Mouse (Mus musculus): Measurements from ENCODE around the gene Rhbdd1.

Gene Rhbdd1

DNA sequence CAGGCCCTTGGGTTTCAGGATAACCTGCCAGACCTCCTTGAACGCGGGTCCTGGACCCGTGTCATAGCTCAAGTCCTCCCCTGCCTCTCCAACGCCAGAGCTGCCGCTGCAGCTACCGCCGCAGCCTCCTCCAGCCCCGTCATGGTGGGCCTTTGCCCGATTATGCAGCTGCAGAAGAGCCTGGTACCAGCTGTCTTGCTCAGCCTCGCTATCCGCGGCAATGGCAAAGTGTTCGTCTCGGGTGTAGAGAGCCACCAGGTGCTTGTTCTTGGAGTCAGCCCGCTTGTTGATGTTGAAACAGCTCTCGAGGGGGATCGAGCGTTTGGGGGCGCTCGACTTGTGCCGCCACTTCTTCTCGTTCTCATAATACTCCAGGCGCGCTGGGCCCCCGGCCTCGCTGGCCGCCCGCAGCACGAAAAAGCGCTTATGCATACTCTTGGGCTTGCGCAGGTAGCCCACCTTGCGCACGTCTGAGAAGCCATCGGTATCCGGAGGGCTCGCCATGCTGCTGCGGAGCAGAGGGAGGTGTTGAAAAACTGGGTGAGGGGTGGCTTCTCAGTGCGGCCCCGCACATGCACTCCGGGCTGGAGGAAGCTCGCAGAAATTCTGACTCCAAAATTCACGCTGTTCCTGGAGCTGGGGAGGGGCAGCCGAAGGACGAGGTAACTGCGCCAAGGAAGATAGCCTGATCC, 26.1 kb upstream of the Rhbdd1 start:
- in situ Hi-C loops (cut with MboI; ENCODE audit: unreplicated experiment in 2 of 2) = loop anchor here (5.0 to 25.0 kb wide), 9 partner anchors 148 to 1553 kb away; no protein-coding TSS in a partner anchor

DNA sequence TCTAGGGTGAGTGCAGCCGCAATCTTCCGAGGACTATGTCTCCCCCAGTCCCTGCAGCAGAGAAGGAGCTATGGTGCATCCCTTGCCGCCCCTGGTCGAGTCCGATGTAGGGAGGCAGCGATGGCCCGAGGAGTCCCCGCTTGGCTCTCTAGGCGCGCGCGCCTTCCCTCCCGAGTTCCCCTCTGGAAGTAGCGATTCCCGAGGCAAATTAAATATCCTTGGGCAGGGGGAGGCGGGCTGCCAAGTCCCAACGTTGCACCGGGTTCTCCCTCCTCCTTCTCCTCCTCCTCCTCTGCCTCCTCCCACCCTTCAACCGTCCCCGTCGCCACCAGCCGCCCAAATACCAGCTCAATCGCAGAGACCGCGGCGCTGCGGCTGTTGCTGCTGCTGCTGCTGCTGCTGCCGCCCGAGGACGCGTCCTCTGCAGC, 25.5 kb upstream of the Rhbdd1 start:
- in situ Hi-C loops (cut with MboI; ENCODE audit: unreplicated experiment in 2 of 2) = loop anchor here (5.0 to 25.0 kb wide), 7 partner anchors 184 to 1553 kb away; no protein-coding TSS in a partner anchor

DNA sequence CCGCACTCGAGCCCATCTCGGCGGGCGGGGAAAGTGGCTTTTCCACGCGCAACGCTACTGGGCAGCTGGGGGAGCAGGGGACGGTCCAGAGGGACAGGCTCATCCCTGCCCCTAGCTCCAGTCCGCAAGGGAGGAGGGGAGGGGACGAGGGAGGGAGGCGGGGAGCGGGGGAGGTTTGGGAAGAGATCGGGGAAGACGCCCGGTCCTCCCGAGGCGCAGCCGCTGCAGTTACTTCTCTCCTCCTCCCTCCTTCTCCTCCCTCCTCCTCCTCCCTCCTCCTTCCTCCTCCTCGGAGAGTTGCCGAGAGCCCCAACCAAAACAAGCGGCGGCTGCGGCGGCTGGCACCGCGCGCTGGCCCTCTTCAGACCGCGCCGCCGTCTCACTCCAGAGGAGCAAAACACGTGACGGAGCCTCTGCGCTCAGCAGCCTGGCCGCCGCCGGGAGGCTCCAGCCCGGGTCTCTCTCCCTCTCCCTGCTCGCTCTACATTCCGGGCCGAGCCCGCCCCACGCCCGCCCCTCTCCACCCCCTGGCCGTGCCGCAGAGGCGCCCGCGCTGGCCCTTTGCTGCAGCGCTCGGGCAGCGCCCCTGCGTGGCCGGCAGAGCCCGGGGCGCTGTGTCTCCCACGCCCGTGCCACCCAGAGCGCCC, 25.0 kb upstream of the Rhbdd1 start, which contains the start of gene Irs1:
Gene Irs1, minus strand, starts transcription at position 266 of the 647 bp plus-strand sequence.
- in situ Hi-C loops (cut with MboI; ENCODE audit: unreplicated experiment in 2 of 2) = loop anchor here (5.0 to 25.0 kb wide), 7 partner anchors 184 to 1554 kb away; no protein-coding TSS in a partner anchor

DNA sequence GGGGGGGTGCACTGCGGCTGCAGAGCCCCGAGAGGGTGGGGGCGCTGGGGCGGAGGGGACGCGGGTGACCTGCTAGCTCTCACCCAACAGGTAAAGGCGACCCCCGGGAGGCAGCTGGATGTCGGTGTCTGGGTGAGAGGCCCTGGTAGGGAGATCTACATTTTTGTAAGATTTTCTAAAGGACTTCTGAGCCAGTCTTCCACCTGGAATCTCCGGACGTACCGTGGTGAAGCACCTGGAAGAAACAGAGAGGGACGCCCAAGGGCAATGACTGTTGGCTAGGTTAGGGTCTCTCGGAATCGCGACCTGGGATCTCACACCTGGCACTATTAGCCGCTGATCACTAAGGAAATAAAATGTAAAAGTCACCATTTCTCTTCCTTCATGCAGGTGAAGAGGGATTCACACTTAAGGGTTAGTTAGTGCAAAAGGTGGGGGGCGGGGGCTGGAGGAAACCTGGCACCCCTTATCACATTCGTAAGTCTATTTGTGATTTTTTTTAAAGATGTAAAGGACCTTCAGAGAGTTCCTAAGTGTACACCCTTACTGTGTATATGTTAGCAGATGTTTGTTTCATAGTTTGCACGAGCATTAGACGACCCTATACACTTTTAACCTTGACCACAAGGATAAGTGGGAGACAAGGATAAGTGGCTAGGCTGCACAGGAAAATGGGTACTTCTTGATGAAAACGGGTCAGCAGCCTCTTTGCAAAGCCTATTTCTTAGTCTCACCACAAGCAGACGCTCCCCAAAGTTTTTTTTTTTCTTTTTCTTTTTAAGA, 24.1 kb upstream of the Rhbdd1 start:
- in situ Hi-C loops (cut with MboI; ENCODE audit: unreplicated experiment in 2 of 2) = loop anchor here (5.0 to 25.0 kb wide), 7 partner anchors 183 to 1555 kb away; no protein-coding TSS in a partner anchor

DNA sequence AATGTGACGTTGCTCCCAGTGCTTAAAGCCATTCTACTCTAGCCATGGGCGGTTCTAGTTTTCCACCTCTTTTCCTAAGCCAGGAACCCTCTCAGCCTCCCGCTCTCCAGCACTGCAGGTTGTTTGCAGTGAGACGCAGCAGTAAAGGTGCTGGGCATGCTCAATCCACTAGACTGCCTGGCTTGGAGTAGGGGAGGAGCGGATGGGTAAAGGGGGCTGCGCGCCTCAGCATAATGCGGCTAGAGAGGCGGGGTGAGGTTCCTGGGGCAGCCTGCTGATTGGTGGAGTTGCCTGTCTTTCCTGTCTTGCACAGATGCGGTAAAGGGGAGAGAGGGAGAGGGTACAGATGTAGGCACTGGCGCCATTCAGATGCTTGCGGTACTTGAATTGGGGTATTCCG, 23.5 kb upstream of the Rhbdd1 start:
- in situ Hi-C loops (cut with MboI; ENCODE audit: unreplicated experiment in 2 of 2) = loop anchor here (5.0 to 25.0 kb wide), 7 partner anchors 182 to 1555 kb away; no protein-coding TSS in a partner anchor

DNA sequence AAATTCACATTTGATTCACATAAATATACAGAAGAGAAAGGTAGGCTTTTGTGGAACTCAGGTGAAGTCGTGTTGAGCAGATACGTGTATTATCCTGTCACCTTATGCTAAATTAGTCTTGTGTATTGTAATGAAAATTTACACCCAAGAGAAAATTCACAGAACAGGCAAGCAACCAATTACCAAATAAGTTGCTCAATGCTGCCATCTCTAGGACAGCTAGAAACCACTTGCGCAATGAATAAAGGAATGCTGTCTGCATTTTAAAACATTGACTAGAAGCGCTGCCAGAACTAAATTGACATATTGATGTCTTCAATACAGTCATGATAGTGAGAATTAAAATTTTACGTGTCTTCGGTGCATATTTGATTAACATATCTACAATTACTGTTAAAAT, 22.1 kb upstream of the Rhbdd1 start:
- in situ Hi-C loops (cut with MboI; ENCODE audit: unreplicated experiment in 2 of 2) = loop anchor here (5.0 to 25.0 kb wide), 7 partner anchors 181 to 1557 kb away; no protein-coding TSS in a partner anchor

DNA sequence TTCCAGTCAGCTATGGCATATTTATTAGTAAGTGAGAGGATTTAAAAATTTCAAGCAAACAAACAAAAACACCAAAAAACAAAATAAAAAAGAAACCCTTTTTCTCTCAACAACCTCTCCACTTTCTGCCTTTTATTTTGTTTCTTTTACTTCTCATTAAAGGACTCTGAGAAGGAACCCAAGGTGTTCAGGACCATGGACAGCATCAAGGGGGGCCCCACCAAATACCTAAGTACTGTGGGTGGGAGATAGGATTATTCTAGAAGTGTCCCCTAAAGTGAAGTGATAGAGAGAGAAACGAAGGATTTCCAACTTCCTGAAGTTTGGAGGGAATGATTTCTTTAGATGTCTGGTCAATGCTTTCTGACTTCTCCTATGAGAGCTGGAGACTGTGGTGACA, 17.7 kb upstream of the Rhbdd1 start:
- in situ Hi-C loops (cut with MboI; ENCODE audit: unreplicated experiment in 2 of 2) = loop anchor here (5.0 to 25.0 kb wide), 5 partner anchors 176 to 1561 kb away; no protein-coding TSS in a partner anchor

DNA sequence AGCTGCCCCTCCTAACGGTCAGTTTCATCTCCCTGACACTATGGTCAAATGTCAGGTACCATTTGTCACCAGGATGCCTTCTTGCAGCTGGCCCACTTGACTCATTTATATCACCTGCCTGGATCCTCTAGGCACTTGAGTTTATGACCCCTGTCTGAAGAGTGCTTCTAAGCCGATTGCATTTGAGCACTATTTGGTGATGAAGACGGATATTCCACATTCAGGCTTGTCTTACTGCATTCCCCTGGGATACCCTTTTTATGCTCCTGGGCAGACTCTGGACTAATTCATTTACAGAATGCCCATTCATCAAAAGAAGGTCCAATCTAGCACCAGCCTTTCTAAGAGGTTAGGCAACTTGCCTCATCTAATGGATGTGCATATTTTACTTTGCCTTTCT, 11.8 kb upstream of the Rhbdd1 start:
- in situ Hi-C loops (cut with MboI; ENCODE audit: unreplicated experiment in 2 of 2) = loop anchor here in 1 of 2 experiments (25.0 kb wide), 1 partner anchor 433 kb away; no protein-coding TSS in a partner anchor

DNA sequence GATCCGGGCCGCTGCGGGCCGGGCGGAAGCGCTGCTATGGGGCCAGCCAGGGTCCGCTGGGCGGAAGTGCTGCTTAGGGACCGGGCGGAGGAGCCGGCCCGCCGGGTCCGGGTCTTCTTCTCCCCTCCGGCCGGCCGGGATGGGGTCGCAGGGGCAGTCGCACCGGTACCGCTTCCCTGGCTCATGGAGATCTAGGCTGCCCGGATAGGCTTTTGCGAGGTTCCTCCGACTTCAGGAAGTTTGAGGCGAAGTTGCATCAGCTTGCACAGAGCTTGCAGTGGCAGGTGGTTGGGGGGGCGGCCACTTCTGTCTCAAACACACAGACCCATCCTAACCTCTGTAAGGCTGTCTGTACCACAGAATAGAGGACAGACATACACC, 484 bp downstream of the Rhbdd1 start:
- in situ Hi-C loops (cut with MboI; ENCODE audit: unreplicated experiment in 2 of 2) = loop anchor here in 1 of 2 experiments (25.0 kb wide), 1 partner anchor 421 kb away; no protein-coding TSS in a partner anchor

DNA sequence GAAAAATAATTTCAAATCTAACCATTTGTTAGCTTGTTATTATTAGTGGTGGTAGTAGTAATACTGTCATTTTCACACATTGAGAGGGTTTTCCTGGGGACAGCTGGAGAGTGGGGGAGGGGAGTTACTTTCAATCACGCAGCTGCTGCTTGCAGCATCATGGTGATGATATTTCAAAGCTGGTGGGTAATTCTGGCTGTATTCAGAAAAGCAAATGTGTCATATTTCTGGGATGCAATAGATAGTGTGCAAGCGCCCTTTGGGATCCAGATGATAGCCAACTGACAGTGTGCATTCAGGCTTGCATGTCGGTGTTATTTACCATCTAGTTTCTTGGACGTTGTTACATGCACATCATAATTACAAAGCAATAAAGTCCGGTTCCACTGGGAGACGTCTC, 4.2 kb downstream of the Rhbdd1 start:
- in situ Hi-C loops (cut with MboI; ENCODE audit: unreplicated experiment in 2 of 2) = loop anchor here in 1 of 2 experiments (25.0 kb wide), 1 partner anchor 417 kb away; no protein-coding TSS in a partner anchor

DNA sequence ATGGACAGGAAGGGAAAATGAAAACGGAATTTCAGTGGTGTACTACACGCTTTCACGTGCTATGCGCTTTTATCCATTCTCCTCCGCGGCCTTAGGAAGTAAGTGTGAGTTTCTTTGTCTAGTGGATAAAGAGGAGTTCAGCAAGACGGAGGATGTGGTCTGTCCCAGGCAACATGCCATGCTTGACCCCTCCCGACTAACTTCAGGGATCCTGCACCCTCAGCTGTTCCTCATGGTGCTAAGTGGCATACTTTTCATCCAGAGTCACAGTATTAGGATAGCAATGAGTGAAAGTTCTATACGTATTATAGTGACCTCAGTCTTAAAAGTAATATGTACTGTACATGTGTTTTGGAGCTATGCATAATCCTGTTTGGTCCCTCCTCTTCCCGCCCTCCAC, 4.6 kb downstream of the Rhbdd1 start:
- in situ Hi-C loops (cut with MboI; ENCODE audit: unreplicated experiment in 2 of 2) = loop anchor here in 1 of 2 experiments (25.0 kb wide), 1 partner anchor 416 kb away; no protein-coding TSS in a partner anchor

DNA sequence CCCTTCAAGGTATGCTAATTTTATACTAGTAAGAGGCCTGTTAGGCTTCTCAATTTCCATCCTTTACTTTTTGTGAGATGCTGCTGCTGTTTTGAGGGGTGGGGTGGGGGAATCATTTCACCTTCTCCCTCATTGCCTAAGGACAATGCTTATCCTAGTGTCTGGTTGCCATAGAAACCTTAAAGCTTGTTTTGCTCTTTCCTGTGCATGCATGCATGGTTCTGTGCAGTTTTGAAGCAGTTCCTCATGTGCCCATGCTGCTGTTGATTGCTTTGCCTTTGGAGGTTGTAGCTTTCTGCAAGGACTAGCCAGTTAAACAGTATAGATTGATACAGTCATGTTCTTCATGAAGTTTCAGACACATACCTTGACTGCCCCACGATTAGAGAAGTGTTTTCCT, 5.2 kb downstream of the Rhbdd1 start:
- in situ Hi-C loops (cut with MboI; ENCODE audit: unreplicated experiment in 2 of 2) = loop anchor here in 1 of 2 experiments (25.0 kb wide), 1 partner anchor 416 kb away; no protein-coding TSS in a partner anchor

DNA sequence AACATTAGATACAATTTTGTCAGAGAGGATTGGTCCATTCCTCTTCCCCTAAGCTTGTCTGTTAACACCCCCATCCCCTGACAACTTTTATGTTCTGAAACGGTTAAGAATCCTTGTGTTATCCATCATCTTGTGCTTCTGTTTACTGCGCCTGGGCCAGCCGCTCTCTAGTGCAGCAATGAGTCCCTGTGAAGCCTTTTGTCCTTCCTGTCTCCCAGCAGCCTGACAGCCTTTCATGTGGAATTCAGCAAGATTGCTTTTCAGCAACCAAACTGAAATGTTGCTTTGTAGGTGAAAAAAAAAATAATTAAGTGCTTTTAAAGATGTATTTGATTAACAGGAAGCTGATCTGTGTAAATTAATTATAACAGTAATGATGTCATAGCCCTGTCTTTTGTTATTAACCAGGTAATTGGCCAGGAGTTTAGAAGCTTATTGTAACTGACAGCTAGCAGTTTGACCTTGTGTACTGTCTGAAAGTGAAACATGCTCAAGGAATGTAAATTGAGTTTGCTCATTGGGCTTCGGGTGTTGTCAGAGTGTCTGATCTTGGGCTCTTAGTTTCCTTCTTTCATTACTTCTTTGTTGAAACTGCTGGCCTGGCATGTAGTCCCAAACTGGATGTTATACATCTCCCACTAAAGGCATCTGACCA, 8.0 kb downstream of the Rhbdd1 start:
- in situ Hi-C loops (cut with MboI; ENCODE audit: unreplicated experiment in 2 of 2) = loop anchor here in 1 of 2 experiments (25.0 kb wide), 1 partner anchor 413 kb away; no protein-coding TSS in a partner anchor

DNA sequence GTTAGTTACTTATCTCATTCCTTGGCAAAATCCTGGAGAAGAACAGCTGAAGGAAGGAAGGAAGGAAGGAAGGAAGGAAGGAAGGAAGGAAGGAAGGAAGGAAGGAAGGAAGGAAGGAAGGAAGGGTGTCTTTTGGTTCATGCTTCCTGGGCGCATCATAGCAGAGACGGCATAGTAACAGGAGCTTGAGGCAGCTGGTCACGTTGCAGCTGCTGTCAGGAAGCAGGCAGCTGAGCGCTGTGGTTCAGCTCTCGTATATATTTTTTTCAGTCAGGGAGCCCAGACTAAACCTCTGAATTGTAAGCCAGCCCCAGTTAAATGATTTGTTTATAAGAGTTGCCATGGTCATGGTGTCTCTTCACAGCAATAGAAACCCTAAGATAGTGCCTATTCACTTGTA, 9.9 kb downstream of the Rhbdd1 start:
- in situ Hi-C loops (cut with MboI; ENCODE audit: unreplicated experiment in 2 of 2) = no loop called here

DNA sequence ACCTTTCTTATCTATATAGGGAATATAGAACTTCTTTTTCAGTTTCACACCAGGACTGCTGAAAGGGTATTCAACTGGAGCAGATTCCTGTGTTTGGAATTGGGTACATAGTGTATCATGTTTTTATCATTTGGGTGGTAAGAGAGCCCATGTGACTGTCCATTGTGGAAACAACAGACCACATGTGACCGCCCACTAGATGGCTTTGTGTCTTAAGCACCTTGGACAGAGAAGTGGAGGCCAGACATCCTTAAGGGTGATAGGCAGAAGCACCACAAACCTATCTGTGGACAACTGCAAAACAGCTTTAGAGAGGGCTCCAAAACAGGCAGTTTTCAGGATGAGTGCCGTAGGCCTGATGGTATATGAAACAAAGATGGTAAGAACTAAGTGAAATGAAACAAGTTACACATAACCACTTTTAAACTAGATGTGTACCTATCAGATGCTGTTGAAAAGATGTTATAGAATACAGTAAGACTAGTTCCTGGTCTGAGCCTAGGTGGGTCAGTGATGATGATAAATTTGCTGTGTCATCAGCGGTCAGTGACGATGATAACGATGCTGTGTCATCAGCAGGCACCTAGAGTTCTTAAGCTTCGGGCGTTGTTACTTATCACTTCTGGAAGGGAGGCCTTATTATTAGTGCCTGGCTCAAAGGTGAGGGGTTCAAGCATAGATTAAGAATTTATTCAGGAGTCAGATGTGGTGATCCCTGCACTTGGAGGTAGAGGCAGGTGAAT, 12.0 kb downstream of the Rhbdd1 start:
- in situ Hi-C loops (cut with MboI; ENCODE audit: unreplicated experiment in 2 of 2) = no loop called here

DNA sequence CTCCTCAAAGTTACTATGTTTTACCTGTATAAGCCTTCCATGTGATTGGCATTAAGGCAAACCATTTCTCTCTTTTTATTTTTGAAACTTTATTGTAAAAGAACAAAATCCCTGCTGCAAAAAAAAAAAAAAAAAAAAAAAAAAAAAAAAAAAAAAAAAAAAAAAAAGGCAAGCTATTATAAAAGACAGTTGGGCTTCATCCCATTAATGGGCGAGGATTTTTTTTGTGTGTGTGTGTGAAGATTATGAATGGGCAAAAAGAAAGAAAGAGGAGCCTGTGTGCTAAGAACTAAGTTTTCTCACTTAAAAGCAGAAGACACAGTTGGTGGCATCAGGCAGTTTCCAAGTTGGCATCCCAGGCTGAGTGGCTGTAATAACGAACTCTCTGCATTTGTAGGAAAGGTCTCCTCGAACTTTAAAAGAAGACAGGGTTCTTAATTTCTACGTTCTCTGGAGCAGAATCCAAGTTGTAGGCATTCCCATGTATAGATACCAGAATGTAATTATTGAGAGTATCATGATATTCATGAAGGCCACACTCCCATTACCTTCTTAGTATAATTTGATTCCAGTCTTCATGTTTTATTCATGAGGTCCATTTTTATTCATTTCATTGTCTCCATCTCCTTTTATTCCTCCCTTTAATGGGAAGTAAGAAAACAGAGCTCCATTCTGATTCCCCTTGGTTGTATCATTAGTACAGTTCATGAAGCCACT, 13.1 kb downstream of the Rhbdd1 start:
- in situ Hi-C loops (cut with MboI; ENCODE audit: unreplicated experiment in 2 of 2) = no loop called here

DNA sequence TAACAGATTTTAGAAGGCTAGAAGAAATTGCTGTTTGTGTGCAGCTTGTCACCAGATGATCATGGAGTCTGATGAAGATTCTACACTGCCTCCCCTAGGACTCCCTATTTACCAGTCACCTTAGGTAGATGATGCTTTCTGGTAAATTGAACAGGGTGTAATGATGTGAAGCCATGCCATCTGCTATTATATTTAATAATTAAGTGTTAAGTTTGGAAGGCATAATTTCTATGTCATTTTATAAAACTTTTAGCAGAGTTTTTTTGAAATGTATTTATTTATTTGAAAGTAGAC, 13.6 kb downstream of the Rhbdd1 start:
- in situ Hi-C loops (cut with MboI; ENCODE audit: unreplicated experiment in 2 of 2) = no loop called here

DNA sequence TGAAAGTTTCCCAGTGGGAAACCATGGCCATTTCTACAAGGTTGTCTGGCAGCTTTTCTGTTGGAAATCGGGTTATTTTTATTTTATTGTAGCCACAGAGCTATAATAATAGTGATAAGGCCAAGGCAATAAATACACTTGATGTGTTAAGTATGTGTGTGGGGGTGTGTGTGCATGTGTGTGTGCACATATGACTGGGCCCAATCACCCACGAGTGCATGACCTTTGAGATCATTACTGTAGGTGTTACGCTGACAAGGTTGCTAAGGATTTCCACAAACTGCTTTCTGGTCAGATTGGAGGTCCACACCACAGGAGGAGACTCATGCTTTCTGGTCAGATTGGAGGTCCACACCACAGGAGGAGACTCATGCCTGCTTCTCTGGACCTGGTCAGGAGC, 18.3 kb downstream of the Rhbdd1 start:
- in situ Hi-C loops (cut with MboI; ENCODE audit: unreplicated experiment in 2 of 2) = no loop called here

DNA sequence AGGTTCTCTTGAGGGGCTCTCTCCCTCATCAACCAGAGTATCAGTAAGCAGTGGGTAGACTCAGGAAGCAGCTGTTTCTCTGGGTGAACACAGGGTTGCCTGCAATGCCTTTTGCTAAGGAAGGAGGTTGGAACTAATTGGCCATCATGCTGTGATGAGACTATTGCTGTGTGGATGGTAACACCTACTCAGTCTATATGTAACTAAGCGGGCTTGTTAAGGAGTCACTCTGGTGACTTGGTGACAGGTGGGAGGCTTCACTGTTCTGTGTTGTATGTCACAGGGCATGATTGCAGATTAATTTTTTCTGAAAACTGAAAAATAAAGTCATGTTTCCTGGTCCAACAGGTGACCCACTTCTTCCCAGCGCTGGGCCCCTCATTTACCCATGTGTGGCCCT, 36.8 kb downstream of the Rhbdd1 start:
- in situ Hi-C loops (cut with MboI; ENCODE audit: unreplicated experiment in 2 of 2) = no loop called here

Measured in v-Abl transformed pro-B cells (cell line).